Mouse (Mus musculus): Measurements from ENCODE around the gene Kdelc1.

The Kdelc1 gene

GRCm38 (mm10) chr1:44118239-44119054 lies at the start of gene Kdelc1, which contains the start of gene Bivm:
Gene Kdelc1 (minus strand): TSS chr1:44118808.
Gene Bivm (plus strand): TSS chr1:44118957.
- peak; percentile 36 for DNase-seq (ENCODE audit: low spot score)

- DNase-seq (ENCODE audit: low spot score), result no peak
Observed at GRCm38 (mm10) chr1:44167859-44168383, 49.3 kb upstream of the Kdelc1 start.

DNA sequence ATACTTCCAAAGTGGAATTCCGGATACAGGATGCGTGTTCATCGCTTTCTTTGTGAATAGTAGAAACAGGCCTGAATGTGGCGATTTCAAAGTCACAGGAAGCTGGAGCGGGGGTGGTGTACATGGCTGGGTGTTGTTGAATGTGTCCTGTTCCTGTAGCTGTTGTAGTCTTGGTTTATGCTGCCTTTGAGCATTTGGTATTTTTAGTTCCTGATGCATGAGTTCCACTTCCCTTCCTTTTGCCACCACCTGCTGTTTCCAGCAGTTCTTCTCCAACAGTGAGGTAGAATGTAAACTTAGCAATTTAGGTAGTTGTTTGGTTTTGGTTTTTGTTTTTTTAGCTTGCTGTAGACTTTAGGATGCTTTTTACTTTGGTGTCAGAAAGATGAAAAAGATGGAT lies 43.8 kb upstream of the Kdelc1 start:
- no peak for DNase-seq (ENCODE audit: low spot score)

GRCm38 (mm10) chr1:44161818-44162217 lies 43.2 kb upstream of the Kdelc1 start:
- DNase-seq (ENCODE audit: low spot score), result no peak

- DNase-seq (ENCODE audit: low spot score), result no peak
Observed at GRCm38 (mm10) chr1:44158317-44158716, 39.7 kb upstream of the Kdelc1 start.

- no peak for DNase-seq (ENCODE audit: low spot score)
Observed at GRCm38 (mm10) chr1:44155287-44155686, 36.7 kb upstream of the Kdelc1 start.

- no peak for DNase-seq (ENCODE audit: low spot score)
Observed at GRCm38 (mm10) chr1:44148706-44149105, 30.1 kb upstream of the Kdelc1 start.

- peak; percentile 69 for DNase-seq (ENCODE audit: low spot score)
Observed at GRCm38 (mm10) chr1:44147563-44148381, 29.2 kb upstream of the Kdelc1 start, which contains the start of gene Ercc5. Gene Ercc5 (plus strand): TSS chr1:44147744.

GRCm38 (mm10) chr1:44142747-44143146 lies 24.1 kb upstream of the Kdelc1 start:
- DNase-seq (ENCODE audit: low spot score), result no peak

DNA sequence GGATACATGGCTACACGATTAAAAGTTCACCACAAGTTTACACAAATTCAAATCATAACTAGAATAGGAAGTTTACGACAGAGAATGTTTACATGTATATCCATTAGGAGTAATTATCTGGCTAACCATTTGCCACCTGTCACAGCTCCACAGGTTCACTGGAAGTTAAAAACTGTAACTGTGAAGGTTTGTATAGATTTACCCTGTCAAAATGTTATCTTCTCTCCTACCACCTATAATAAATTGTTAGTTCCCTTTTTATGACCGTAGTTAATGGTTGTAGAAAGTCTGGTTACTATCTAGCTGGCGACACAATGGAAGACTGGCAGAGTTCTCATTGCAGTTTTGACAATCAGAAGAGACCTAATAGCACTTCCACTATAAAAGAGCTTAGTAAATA lies 21.6 kb upstream of the Kdelc1 start:
- DNase-seq (ENCODE audit: low spot score), result no peak

DNA sequence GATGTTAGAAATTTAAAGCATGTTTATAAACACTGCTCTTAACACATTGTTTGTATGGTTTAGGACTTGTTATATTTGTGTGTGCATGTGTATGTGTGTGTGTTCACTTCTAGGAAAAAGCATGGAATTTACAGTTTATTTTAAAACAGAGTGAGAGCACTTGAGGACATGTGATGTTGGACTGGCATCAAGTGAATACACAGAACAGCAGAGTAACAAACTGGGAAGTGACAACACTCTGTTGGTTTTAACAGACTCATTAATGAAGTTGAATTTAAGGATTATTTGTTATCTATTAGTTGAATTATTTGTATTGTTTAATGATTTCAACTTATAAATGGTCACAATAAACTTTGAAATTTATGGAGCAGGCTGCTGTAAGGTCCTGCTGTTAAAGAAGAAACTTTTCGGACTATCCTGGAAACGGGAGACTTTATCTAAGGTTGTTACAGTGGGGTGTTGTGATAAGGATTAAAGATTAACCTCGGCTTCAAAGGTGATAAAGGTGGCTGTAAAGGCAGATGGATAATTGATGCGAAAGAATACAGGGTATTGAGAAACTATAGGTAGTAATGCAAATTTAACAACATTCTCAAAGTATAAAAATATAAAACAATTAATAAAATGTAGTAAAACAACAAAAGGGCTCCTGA lies 11.4 kb upstream of the Kdelc1 start:
- DNase-seq (ENCODE audit: low spot score), result no peak

DNA sequence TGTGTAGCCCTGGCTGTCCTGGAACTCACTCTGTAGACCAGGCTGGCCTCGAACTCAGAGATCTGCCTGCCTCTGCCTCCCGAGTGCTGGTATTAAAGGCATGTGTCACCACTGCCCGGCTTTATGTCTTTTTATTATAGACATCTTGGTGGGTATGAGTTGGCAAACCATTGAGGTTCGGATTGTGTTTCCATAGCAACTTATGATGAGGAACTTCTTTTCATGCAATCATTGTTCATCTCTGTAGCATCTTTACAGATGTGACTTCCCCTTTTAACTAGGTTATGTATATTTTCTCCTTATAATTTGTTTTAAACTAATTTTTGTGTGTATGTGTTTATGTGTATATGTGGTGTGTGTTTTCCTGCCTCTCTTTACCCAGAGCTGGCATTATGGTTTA lies 7.0 kb upstream of the Kdelc1 start:
- DNase-seq (ENCODE audit: low spot score), result no peak

DNA sequence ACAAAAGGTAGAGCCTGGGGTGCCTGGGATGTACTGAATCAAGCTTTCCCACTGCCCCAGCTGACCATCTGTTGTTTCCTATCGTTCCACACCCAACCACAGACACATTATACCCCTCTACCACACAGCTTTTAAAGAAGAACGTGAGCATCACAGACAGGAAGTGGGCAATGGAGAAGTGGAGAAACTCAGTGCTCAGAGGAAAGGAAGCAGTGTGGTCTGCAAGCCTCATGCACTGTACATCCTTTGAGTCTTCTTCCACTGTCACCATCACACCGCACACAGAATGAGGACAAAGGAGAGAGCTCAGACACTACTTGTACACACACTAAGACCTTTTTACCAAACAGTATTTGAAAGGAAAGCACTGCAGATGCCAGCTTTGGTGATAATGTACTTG lies 3.6 kb upstream of the Kdelc1 start:
- DNase-seq (ENCODE audit: low spot score), result no peak

DNA sequence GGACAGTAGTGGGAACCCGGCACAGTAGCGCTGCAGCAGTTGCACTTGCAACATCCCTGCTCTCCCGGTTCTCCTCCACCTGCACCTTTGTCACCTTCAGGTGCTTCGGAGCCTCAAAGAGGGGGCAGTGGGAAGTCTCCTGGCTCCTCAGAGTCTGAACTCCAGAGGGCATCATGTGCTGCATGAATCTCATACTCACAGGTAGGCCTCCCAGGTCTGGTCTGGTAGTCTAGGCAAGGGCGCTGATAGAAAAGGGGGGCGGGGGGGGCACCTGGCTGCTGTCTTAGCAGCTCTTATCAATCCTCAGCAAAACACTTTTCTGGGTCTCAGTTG lies 1.4 kb upstream of the Kdelc1 start:
- no peak for DNase-seq (ENCODE audit: low spot score)

DNA sequence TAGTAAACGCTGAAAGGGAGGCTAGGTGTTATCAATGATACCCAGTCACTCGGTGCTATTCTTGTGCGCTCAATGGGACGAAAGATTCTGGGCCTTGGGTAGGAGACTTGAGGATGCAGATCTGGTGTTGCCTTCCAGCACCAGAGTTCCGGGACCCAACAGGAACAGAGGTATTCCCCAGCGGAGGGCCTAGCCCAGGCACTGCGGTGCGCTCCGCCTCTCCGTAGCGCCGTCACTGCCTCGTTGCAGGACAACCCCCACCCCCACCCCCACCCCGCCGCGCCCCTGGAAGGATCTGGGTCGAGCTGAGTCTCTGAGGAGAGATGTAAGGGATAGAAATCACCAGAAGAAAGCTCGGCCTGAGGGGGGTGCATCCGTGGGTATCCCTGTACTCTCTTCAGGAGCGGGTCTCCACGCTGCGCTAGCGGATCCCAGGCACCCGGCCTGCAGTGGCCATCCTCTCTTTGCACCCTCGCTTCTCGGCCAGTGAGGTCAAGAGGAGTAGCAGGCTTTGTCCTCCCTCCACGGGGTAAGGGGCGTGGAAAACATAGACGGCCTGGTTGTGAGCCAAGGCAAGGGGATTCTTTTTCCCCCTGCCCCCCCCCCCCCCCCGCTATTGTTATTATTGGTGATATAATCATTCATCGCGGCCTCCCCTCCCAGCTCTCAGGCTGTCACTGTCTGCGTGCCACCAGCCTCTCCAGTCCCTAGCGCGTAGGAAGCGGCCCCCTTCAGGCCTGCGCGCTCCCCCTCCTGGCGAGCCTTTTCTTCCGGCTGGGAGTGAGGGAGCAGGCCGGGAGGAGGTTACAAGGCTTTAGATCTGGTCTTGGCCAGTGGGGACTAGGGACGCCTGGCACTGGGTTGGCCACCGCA lies 829 bp upstream of the Kdelc1 start:
- DNase-seq (ENCODE audit: low spot score), result peak; percentile 35

- DNase-seq (ENCODE audit: low spot score), result no peak
Observed at GRCm38 (mm10) chr1:44117571-44117970, 1.0 kb downstream of the Kdelc1 start.

DNA sequence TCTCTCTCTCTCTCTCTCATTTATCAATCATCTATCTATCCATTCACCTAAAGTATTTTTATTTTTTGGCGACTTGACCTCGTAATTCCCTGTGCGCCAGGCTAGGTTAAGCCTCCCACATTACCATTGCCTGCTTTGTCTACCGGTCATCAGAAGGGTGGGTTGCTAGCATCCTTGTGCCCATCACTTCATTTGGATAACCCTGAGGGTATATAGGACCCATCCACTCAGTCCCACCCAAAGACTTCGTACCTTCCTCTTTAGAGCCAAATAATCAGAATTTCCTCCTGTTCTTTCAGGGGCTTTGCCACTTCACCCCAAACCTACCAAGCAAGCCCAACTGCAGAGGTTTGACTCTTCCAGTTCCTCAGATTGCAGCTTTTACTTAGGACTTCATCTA lies 15.7 kb downstream of the Kdelc1 start:
- DNase-seq (ENCODE audit: low spot score), result no peak

- DNase-seq (ENCODE audit: low spot score), result peak; percentile 87
Observed at GRCm38 (mm10) chr1:44102259-44102717, 16.3 kb downstream of the Kdelc1 start, which contains the start of gene Tex30. Gene Tex30 (minus strand): TSS chr1:44102441.

DNA sequence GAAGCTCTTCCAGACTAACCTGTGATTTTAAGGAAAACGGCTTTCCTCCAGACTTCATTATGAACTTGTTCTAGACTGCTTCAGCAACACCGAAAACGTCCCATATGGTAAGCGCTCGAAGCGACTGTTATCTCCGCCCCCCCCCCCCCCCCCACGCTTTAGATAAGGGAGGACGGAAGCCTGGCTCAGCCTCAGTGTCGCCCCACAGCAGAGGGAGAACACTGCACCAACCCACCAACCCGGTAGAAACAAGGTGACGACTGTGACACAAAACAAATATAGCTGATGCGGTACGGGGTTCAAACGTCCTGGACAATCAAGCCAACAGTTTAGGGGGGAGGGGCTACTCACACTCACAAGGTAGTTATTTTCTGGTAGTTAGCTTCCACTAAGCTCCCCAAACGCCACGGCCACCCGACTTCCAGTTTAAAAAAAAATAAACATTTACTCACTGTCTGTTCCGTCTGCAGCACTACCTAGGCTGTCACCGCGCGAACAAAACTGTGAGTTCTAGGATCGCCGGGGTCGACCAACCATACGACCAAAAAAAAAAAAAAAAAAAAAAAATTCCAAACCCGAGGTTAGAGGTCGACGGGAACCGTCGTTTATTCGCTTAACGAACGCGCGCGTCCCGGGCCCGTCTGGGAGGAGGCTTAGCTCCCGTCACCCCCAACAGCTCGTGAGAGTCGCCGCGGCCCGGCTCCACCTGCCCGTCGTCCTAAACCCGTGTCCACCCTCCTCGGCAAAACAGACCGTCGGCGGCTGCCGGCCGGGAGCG lies 17.0 kb downstream of the Kdelc1 start:
- peak; percentile 1 for DNase-seq (ENCODE audit: low spot score)

DNA sequence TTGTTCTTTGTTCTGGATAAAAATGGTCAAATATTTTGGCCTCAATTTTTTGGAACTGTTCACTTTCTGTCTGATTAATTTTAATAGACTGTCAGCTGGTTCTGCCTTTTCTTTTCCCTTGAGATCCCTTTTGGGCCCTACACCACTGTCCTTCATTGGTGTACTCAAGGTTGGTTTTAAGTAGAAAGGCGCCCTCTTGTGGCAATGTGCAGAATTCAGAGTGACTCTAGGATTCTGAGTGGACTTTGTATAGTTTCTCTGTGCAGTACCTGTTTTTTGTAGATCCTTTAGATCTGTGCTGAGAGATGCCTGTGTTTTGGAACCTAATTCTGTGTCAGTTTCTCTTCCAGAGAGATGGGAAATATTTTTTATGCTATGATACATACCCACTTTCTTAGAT lies 54.0 kb downstream of the Kdelc1 start:
- DNase-seq (ENCODE audit: low spot score), result peak; percentile 35

Data from spleen, adult 12 weeks (tissue).